Mouse (Mus musculus) limb, embryonic 14.5 days (tissue): Measurements from ENCODE around the gene Acat1. TPM values are rescaled to one million over a fixed set of nuclear protein-coding genes. Genes with fewer than 3 reads are reported as not detected.

Source experiments
- ATAC-seq: fragments of 200-750 bp; cut with Nextera tagmentation; 2 replicates; pipeline ENCODE4 v1.8.0; 2017; ENCODE audit warnings: low read depth, moderate number of reproducible peaks, moderate TSS enrichment; ENCODE audit not compliant: low FRiP score
- DNase-seq: peaks from one replicate; pipeline ENCODE4 v3.0.0-alpha.2; 2015; ENCODE audit warnings: low spot score
- H3K27ac ChIP-seq: fragments of 300-500 bp; sonication (generic); replicated peaks from 2 replicates; pipeline ENCODE4 v1.5.1; 2014; ENCODE audit warnings: low read depth, mild to moderate bottlenecking, low read length, moderate library complexity, mixed read lengths
- H3K27me3 ChIP-seq: fragments of 300-500 bp; sonication (generic); 2 replicates; pipeline ENCODE4 v1.6.1; 2014; ENCODE audit warnings: low read length, mixed read lengths; ENCODE audit not compliant: control insufficient read depth, insufficient read depth
- H3K36me3 ChIP-seq: fragments of 300-500 bp; sonication (generic); 2 replicates; pipeline ENCODE4 v1.6.1; 2014; ENCODE audit warnings: mild to moderate bottlenecking, low read length, moderate library complexity, mixed read lengths; ENCODE audit not compliant: control insufficient read depth, insufficient read depth
- H3K4me1 ChIP-seq: fragments of 300-500 bp; sonication (generic); 2 replicates; pipeline ENCODE4 v1.6.1; 2014; ENCODE audit warnings: antibody characterized with exemption, low read length, mixed read lengths; ENCODE audit not compliant: control insufficient read depth, insufficient read depth
- H3K4me2 ChIP-seq: fragments of 300-500 bp; sonication (generic); replicated peaks from 2 replicates; pipeline ENCODE4 v1.6.1; 2014; ENCODE audit warnings: low read depth, mild to moderate bottlenecking, low read length, moderate library complexity; ENCODE audit not compliant: severe bottlenecking
- H3K4me3 ChIP-seq: fragments of 300-500 bp; sonication (generic); replicated peaks from 2 replicates; pipeline ENCODE4 v1.5.1; 2014; ENCODE audit warnings: low read length
- H3K9ac ChIP-seq: fragments of 300-500 bp; sonication (generic); 2 replicates; pipeline ENCODE4 v1.6.1; 2014; ENCODE audit warnings: mild to moderate bottlenecking, low read depth, low read length, moderate library complexity; ENCODE audit not compliant: severe bottlenecking
- H3K9me3 ChIP-seq: fragments of 300-500 bp; sonication (generic); 2 replicates; pipeline ENCODE4 v1.6.1; 2016; ENCODE audit warnings: low read length; ENCODE audit not compliant: control insufficient read depth
- POLR2A ChIP-seq: fragments of 200-500 bp; IDR thresholded peaks from 2 replicates; pipeline ENCODE4 v1.8.0; 2012; ENCODE audit warnings: inconsistent platforms, mild to moderate bottlenecking, moderate library complexity, borderline replicate concordance; ENCODE audit not compliant: insufficient read depth, insufficient read length; ENCODE audit errors: extremely low read depth
- WGBS: fragments of 180-500 bp; shearing (Covaris S2); extraction: QIAGEN DNeasy Blood & Tissue Kit; methylation state at CpG from one replicate; pipeline ENCODE4 v1.1.7; 2014; 5-methylcytosine and 5-hydroxymethylcytosine counted together
- polyA plus RNA-seq, 2 experiments: library from polyadenylated mRNA; depleted of rRNA in 1 of 2; stranded (reverse) in 1 of 2; unstranded in 1 of 2; fragments of >200 nt; fragmentation: Nextera tagmentation in 1 of 2; extraction: Ambion mirVana in 1 of 2; gene quantifications; 2 replicates each; pipeline versions ENCODE4 v1.2.1 to v1.2.3; 2012 to 2014

Acat1 gene
- polyA plus RNA-seq, 2 experiments: 105 to 166 TPM

DNA sequence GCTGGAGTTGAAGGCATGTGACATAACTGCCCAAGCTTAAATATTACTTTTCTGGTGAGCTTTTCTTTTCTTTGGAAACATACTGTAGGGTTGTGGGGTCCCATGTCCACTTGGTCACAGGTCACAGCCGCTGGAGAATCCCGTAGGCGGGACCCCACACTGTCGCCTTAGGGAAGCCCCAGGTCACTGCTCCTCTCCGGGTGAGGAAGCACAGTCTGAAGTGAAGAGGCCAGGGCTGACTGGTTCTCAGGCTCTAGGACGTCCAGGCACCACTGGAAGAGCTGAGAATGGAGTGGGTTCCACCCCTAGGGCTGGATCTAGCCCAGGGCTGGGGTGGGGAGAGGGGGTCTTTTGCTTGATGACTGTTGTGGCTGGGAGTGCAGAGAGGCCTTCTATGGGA, 11.6 kb downstream of the Acat1 start:
- Histone ChIP-seq H3K9ac (no peak overlapping the region), H3K27ac (no peak overlapping the region), H3K4me2 (no peak overlapping the region), H3K9me3 (no peaks in the 10 kb centered on the region), H3K27me3 (no peaks in the 10 kb centered on the region), H3K4me1 (no peaks in the 10 kb centered on the region), H3K4me3 (no peak overlapping the region), H3K36me3 (peaks cover 29% of the 10 kb centered on the region)
- ATAC-seq: no peak
- TF ChIP-seq POLR2A: no peak
- no peak for DNase-seq
- 75% methylated on average over 6 of the region's 6 CpGs for WGBS

- no peak overlapping the region for H3K27ac ChIP-seq
- no peak for TF ChIP-seq POLR2A
- H3K4me1 ChIP-seq: no peaks in the 10 kb centered on the region
- H3K36me3 ChIP-seq: peaks cover 43% of the 10 kb centered on the region
- whole genome bisulfite sequencing: 79% methylated on average over 4 of the region's 4 CpGs
- no peaks in the 10 kb centered on the region for H3K9me3 ChIP-seq
- no peak overlapping the region for H3K4me2 ChIP-seq
- no peak overlapping the region for H3K4me3 ChIP-seq
- no peak overlapping the region for H3K9ac ChIP-seq
- H3K27me3 ChIP-seq: no peaks in the 10 kb centered on the region
- no peak for DNase-seq
- no peak for ATAC-seq
Observed at GRCm38 (mm10) chr9:53596971-53597600, 13.1 kb downstream of the Acat1 start.

DNA sequence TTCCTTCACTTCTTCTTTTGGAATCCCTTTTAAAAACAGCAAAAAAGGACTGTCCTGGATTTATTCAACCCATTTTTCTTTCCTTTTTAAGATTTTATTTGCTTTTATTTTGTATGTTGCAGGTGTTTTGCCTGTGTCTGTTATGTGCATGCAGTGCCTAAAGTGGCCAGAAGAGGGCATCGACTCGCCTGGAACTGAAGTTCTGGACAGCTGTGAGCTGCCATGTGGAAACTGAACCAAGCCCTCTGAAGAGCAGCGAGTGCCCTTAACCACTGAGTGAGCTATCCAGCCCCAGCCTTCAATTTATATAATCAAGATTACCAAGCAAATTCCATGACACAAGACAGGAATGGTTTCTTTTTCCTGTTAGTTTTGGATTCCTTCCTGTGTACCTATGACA, 15.4 kb downstream of the Acat1 start:
- DNase-seq: peak; percentile 35
- Histone ChIP-seq H3K9ac (no peak overlapping the region), H3K27ac (no peak overlapping the region), H3K4me3 (no peak overlapping the region), H3K27me3 (no peaks in the 10 kb centered on the region), H3K9me3 (no peaks in the 10 kb centered on the region), H3K36me3 (peaks cover 62% of the 10 kb centered on the region), H3K4me2 (no peak overlapping the region), H3K4me1 (no peaks in the 10 kb centered on the region)
- WGBS: 23% methylated on average over 3 of the region's 3 CpGs
- ATAC-seq: no peak
- TF ChIP-seq POLR2A: no peak

- Histone ChIP-seq H3K4me3 (no peak overlapping the region), H3K27ac (no peak overlapping the region), H3K4me2 (no peak overlapping the region), H3K4me1 (no peaks in the 10 kb centered on the region), H3K36me3 (peaks cover 78% of the 10 kb centered on the region), H3K9me3 (no peaks in the 10 kb centered on the region), H3K27me3 (no peaks in the 10 kb centered on the region), H3K9ac (no peak overlapping the region)
- 89% methylated on average over 4 of the region's 4 CpGs for WGBS
- DNase-seq (no peak), ATAC-seq (no peak)
- TF ChIP-seq POLR2A: no peak
Observed at GRCm38 (mm10) chr9:53581870-53582269, 28.3 kb downstream of the Acat1 start.

GRCm38 (mm10) chr9:53575721-53576120, 34.5 kb downstream of the Acat1 start:
- Histone ChIP-seq H3K36me3 (peaks cover 65% of the 10 kb centered on the region), H3K4me1 (no peaks in the 10 kb centered on the region), H3K9ac (no peak overlapping the region), H3K27me3 (no peaks in the 10 kb centered on the region), H3K4me3 (no peak overlapping the region), H3K9me3 (no peaks in the 10 kb centered on the region), H3K4me2 (no peak overlapping the region), H3K27ac (no peak overlapping the region)
- ATAC-seq: no peak
- WGBS: 74% methylated on average over 5 of the region's 5 CpGs
- DNase-seq: peak; percentile 20
- TF ChIP-seq POLR2A: no peak
